Mouse (Mus musculus) layer of hippocampus, postnatal 10 days (tissue): Measurements from ENCODE around the gene Tmem50a. TPM values are rescaled to one million over a fixed set of nuclear protein-coding genes. Genes with fewer than 3 reads are reported as not detected.
"Not testable (repeated sequence)": the region's sequence is repeated elsewhere in the genome, so short reads cannot be mapped to it uniquely, and the experiment has no call there.

Experiments used
- DNase-seq, 2 experiments: peaks; one replicate each; pipeline ENCODE4 v3.0.0; 2021; ENCODE audit warnings: low spot score in 2 of 2
- total RNA-seq, 2 experiments: library from RNA; stranded (reverse); gene quantifications; 2 replicates each; pipeline ENCODE4 v1.2.3; 2021

The Tmem50a gene
- total RNA-seq, 2 experiments from 2014 or later = 116 to 123 TPM

- peak; percentile 96 to 98 for DNase-seq
Observed at GRCm38 (mm10) chr4:134923258-134924018, 8.6 kb upstream of the Tmem50a start, which contains the start of gene Rsrp1. Gene Rsrp1, plus strand, starts transcription at chr4:134923592.

- peak; percentile 62 to 72 for DNase-seq
Observed at GRCm38 (mm10) chr4:134922925-134923244, 8.1 kb upstream of the Tmem50a start.

- peak in 1 of 2 experiments; percentile 24 for DNase-seq
Observed at GRCm38 (mm10) chr4:134922111-134922924, 7.5 kb upstream of the Tmem50a start.

GRCm38 (mm10) chr4:134921703-134922102 lies 6.9 kb upstream of the Tmem50a start:
- DNase-seq = no peak

GRCm38 (mm10) chr4:134920631-134921030 lies 5.8 kb upstream of the Tmem50a start:
- no peak for DNase-seq

GRCm38 (mm10) chr4:134919733-134920540 lies 5.1 kb upstream of the Tmem50a start:
- no peak for DNase-seq

- DNase-seq = no peak
Observed at GRCm38 (mm10) chr4:134918381-134918780, 3.6 kb upstream of the Tmem50a start.

- DNase-seq = no peak
Observed at GRCm38 (mm10) chr4:134917194-134917593, 2.4 kb upstream of the Tmem50a start.

GRCm38 (mm10) chr4:134915223-134916050 lies 613 bp upstream of the Tmem50a start:
- DNase-seq = no peak

- DNase-seq = no peak
Observed at GRCm38 (mm10) chr4:134914122-134914863, 531 bp downstream of the Tmem50a start.

GRCm38 (mm10) chr4:134913413-134913812 lies 1.4 kb downstream of the Tmem50a start:
- DNase-seq = peak; percentile 73 to 75

- not testable (repeated sequence) for DNase-seq
Observed at GRCm38 (mm10) chr4:134911406-134911805, 3.4 kb downstream of the Tmem50a start.

GRCm38 (mm10) chr4:134903046-134903445 lies 11.8 kb downstream of the Tmem50a start:
- DNase-seq = no peak

- no peak for DNase-seq
Observed at GRCm38 (mm10) chr4:134901126-134901525, 13.7 kb downstream of the Tmem50a start.

GRCm38 (mm10) chr4:134897256-134897655 lies 17.6 kb downstream of the Tmem50a start:
- no peak for DNase-seq

GRCm38 (mm10) chr4:134892096-134892495 lies 22.7 kb downstream of the Tmem50a start:
- DNase-seq = peak; percentile 61 to 66

GRCm38 (mm10) chr4:134884364-134884763 lies 30.5 kb downstream of the Tmem50a start:
- no peak for DNase-seq

- DNase-seq = no peak
Observed at GRCm38 (mm10) chr4:134883808-134884207, 31.0 kb downstream of the Tmem50a start.

GRCm38 (mm10) chr4:134883266-134883665 lies 31.6 kb downstream of the Tmem50a start:
- DNase-seq = peak in 1 of 2 experiments; percentile 15

GRCm38 (mm10) chr4:134880041-134880440 lies 34.8 kb downstream of the Tmem50a start:
- DNase-seq = peak in 1 of 2 experiments; percentile 25
